Mouse (Mus musculus) spleen, adult 18-20 months (tissue): ENCODE data around the gene Thrsp.

Source experiments
- DNase-seq, 2 experiments: peaks; one replicate each; pipeline ENCODE4 v3.0.0; 2022; ENCODE audit warnings: mixed read lengths in 2 of 2

Thrsp gene

GRCm38 (mm10) chr7:97375101-97375500 lies 42.4 kb downstream of the Thrsp start:
- no peak for DNase-seq

GRCm38 (mm10) chr7:97365887-97366286 lies 51.6 kb downstream of the Thrsp start:
- DNase-seq, result no peak
